Mouse (Mus musculus) urinary bladder, postnatal 10 days (tissue): ENCODE data around the gene Marcksl1.

Experiments used
- DNase-seq: peaks from one replicate; pipeline ENCODE4 v3.0.0; 2022; ENCODE audit warnings: low spot score

Marcksl1 gene

DNA sequence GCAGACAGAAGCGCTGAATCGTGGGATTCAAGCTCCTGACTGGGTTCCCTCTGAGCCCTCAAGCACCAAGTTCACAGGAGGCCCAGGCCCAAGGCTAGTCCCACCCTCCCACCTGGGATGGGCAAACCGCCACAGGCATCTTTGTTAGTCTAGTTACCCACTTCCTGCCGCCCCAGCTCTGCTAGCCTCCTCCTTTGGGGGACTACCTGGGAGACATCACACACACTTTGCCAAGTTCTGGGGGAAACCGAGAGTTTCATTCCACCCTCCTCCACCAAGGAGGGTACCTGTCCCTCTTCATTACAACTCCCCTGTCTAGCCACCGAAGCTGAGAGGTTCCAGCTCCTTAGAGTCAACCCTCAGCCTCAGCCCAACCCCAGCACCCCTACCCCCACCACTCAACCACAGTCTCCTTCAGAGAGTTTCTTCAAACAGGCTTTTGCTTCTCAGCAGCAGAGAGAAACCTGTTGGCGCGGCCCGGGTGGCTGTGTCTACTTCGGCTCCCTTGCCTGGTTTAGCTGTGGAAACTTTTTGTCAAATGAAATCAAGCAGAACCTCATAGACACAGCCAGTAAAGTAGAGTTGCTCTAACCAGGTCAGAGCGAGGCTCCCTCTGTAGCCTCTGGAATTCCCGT is 45.1 kb downstream of the Marcksl1 start:
- no peak for DNase-seq

GRCm38 (mm10) chr4:129561184-129561583 is 47.8 kb downstream of the Marcksl1 start:
- no peak for DNase-seq

DNA sequence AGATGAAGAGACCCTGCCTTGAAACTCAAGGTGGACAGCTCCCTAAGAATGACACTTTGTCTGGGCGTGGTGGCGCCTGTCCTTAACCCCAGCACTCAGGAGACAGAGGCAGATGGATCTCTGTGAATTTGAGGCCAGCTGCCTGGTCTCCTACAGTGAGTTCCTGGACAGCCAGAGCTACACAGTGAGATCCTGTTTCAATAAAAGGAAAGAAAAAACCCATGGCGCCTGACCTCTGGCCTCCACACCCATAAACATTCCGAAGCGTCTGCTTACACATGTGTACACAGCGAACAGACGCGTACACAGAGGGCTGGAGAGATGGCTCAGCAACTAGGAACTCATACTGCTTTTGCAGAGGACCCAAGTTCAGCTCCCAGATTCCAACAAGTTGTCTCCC is 50.3 kb downstream of the Marcksl1 start:
- DNase-seq = no peak

DNA sequence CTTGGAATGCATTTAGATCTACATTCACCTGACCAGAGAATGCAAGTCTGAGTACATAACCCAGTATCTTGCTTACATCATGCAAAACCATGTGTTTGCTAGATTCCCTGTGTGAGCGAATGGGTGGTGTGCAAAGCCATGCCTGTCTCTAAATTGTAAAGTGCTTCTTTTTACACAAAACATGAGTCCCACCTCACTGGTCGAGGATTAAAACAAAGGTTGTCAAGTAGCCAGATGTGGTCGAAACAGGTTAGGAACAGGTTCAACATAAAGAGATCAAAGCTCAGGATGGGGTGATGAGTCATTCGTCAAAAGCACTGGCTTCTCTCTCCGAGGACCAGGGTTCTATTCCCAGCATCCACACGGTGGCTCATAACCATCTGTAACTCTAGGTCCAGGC is 51.8 kb downstream of the Marcksl1 start:
- no peak for DNase-seq
